Mouse (Mus musculus): Measurements from ENCODE around the gene Nmbr.
A peak's percentile ranks its signal among the peaks of the same experiment; 100 is the strongest.

Gene Nmbr

GRCm38 (mm10) chr10:14705072-14706066 is at the start of gene Nmbr, which contains the start of gene Vta1:
Gene Nmbr, plus strand, starts transcription at chr10:14705591.
Gene Vta1, minus strand, starts transcription at chr10:14705560.
- peak; percentile 89 to 92 for DNase-seq (ENCODE audit: low spot score in 2 of 2)

GRCm38 (mm10) chr10:14660875-14661274 is 44.5 kb upstream of the Nmbr start:
- DNase-seq (ENCODE audit: low spot score in 2 of 2) = no peak

- no peak for DNase-seq (ENCODE audit: low spot score in 2 of 2)
Measured at GRCm38 (mm10) chr10:14666147-14666546, 39.2 kb upstream of the Nmbr start.

GRCm38 (mm10) chr10:14685663-14686062 is 19.7 kb upstream of the Nmbr start:
- DNase-seq (ENCODE audit: low spot score in 2 of 2) = no peak

GRCm38 (mm10) chr10:14688785-14689442 is 16.5 kb upstream of the Nmbr start:
- no peak for DNase-seq (ENCODE audit: low spot score in 2 of 2)

GRCm38 (mm10) chr10:14690349-14690748 is 15.0 kb upstream of the Nmbr start:
- no peak for DNase-seq (ENCODE audit: low spot score in 2 of 2)

- DNase-seq (ENCODE audit: low spot score in 2 of 2) = no peak
Measured at GRCm38 (mm10) chr10:14703239-14703638, 2.2 kb upstream of the Nmbr start.

- no peak for DNase-seq (ENCODE audit: low spot score in 2 of 2)
Measured at GRCm38 (mm10) chr10:14703830-14704420, 1.5 kb upstream of the Nmbr start.

- DNase-seq (ENCODE audit: low spot score in 2 of 2) = no peak
Measured at GRCm38 (mm10) chr10:14718114-14718513, 12.7 kb downstream of the Nmbr start, which contains the start of gene Gje1. Gene Gje1, minus strand, starts transcription at chr10:14718214.

GRCm38 (mm10) chr10:14725671-14726070 is 20.3 kb downstream of the Nmbr start:
- DNase-seq (ENCODE audit: low spot score in 2 of 2) = no peak

GRCm38 (mm10) chr10:14734285-14734684 is 28.9 kb downstream of the Nmbr start:
- no peak for DNase-seq (ENCODE audit: low spot score in 2 of 2)

- DNase-seq (ENCODE audit: low spot score in 2 of 2) = no peak
Measured at GRCm38 (mm10) chr10:14759665-14760558, 54.5 kb downstream of the Nmbr start.

GRCm38 (mm10) chr10:14760618-14761017 is 55.2 kb downstream of the Nmbr start:
- DNase-seq (ENCODE audit: low spot score in 2 of 2) = no peak

GRCm38 (mm10) chr10:14770227-14770910 is 65.0 kb downstream of the Nmbr start:
- DNase-seq (ENCODE audit: low spot score in 2 of 2) = no peak

- no peak for DNase-seq (ENCODE audit: low spot score in 2 of 2)
Measured at GRCm38 (mm10) chr10:14774499-14774898, 69.1 kb downstream of the Nmbr start.

- no peak for DNase-seq (ENCODE audit: low spot score in 2 of 2)
Measured at GRCm38 (mm10) chr10:14789969-14790368, 84.6 kb downstream of the Nmbr start.

- no peak for DNase-seq (ENCODE audit: low spot score in 2 of 2)
Measured at GRCm38 (mm10) chr10:14816970-14817369, 111.6 kb downstream of the Nmbr start.
